ENCODE assay signal across 8 mouse cellular contexts in genomic region chr11:72134536-72135382, GRCm38 (mm10). TPM values are rescaled to one million over a fixed set of nuclear protein-coding genes. Genes with fewer than 3 reads are reported as not detected.
DNase-seq lines count a peak whose midpoint lies in the region; ATAC-seq and TF ChIP-seq lines count a peak whose summit lies in the region.

No protein-coding gene starts in this region.

- no peak for TF ChIP-seq POLR2A in cerebellum, adult 2 months (IDR thresholded peaks at IDR 0.05; ENCODE audit: borderline replicate concordance, insufficient read depth, low read length)

- no peak for TF ChIP-seq EP300 in heart, postnatal 0 days (IDR thresholded peaks at IDR 0.05; ENCODE audit: low read depth)

- H3K4me1 ChIP-seq in kidney, embryonic 14.5 days (ENCODE audit: control insufficient read depth, insufficient read depth, low read length): 0 out of 2 replicates have a peak, but pooled peaks cover 10% of the 10 kb centered on the region
- H3K4me1 ChIP-seq in cerebellum, adult 2 months (ENCODE audit: control insufficient read depth, insufficient read depth, low read length): peaks cover 32% of the 10 kb centered on the region
- H3K4me1 ChIP-seq in heart, postnatal 0 days (ENCODE audit: control insufficient read depth, insufficient read depth): peaks cover 36% of the 10 kb centered on the region
- H3K4me1 ChIP-seq in midbrain, embryonic 12.5 days: peaks cover 29% of the 10 kb centered on the region

- peak overlapping the region; percentile 99 for H3K4me2 ChIP-seq in kidney, embryonic 14.5 days (replicated peaks; ENCODE audit: low read depth, low read length)
- H3K4me2 ChIP-seq in heart, postnatal 0 days (ENCODE audit: low read depth, low read length): peak overlapping the region; percentile 95
- peak overlapping the region; percentile 99 for H3K4me2 ChIP-seq in midbrain, embryonic 12.5 days (replicated peaks)

- ATAC-seq in kidney, embryonic 14.5 days (ENCODE audit: low FRiP score, low TSS enrichment): no peak
- ATAC-seq in heart, postnatal 0 days (ENCODE audit: insufficient read depth, low read depth): no peak
- ATAC-seq in midbrain, embryonic 12.5 days (ENCODE audit: low FRiP score, low read depth): peak; percentile 14; the same call in 1 of the 2 replicates

- H3K36me3 ChIP-seq in kidney, embryonic 14.5 days (ENCODE audit: control insufficient read depth, insufficient read depth, low read length): no peaks in the 10 kb centered on the region
- H3K36me3 ChIP-seq in heart, postnatal 0 days (replicated peaks; ENCODE audit: control insufficient read depth, insufficient read depth, low read length): no peaks in the 10 kb centered on the region
- H3K36me3 ChIP-seq in midbrain, embryonic 12.5 days: no peaks in the 10 kb centered on the region

- peaks cover 45% of the 10 kb centered on the region for H3K27me3 ChIP-seq in kidney, embryonic 14.5 days (ENCODE audit: control insufficient read depth, insufficient read depth, low read length)
- H3K27me3 ChIP-seq in cerebellum, adult 2 months (ENCODE audit: control insufficient read depth, insufficient read depth, low read length): no peaks in the 10 kb centered on the region
- H3K27me3 ChIP-seq in heart, postnatal 0 days (ENCODE audit: control insufficient read depth, insufficient read depth, low read length): peaks cover 34% of the 10 kb centered on the region
- H3K27me3 ChIP-seq in midbrain, embryonic 12.5 days: peaks cover 91% of the 10 kb centered on the region

- H3K9me3 ChIP-seq in kidney, embryonic 14.5 days (ENCODE audit: control insufficient read depth, low read length): no peaks in the 10 kb centered on the region
- H3K9me3 ChIP-seq in heart, postnatal 0 days (replicated peaks; ENCODE audit: control insufficient read depth, low read length): no peaks in the 10 kb centered on the region
- H3K9me3 ChIP-seq in midbrain, embryonic 12.5 days: no peaks in the 10 kb centered on the region

- H3K9ac ChIP-seq in kidney, embryonic 14.5 days (ENCODE audit: low read depth, low read length): peak overlapping the region; percentile 69; the same call in 1 of the 2 replicates
- H3K9ac ChIP-seq in heart, postnatal 0 days (replicated peaks; ENCODE audit: low read depth, low read length): no peak overlapping the region; the same call in 1 of the 2 replicates
- peak overlapping the region; percentile 79 for H3K9ac ChIP-seq in midbrain, embryonic 12.5 days (replicated peaks)

- H3K27ac ChIP-seq in kidney, embryonic 14.5 days (ENCODE audit: low read depth, low read length): no peak overlapping the region
- peak overlapping the region; percentile 79 for H3K27ac ChIP-seq in cerebellum, adult 2 months (ENCODE audit: insufficient read depth, low read length)
- H3K27ac ChIP-seq in heart, postnatal 0 days (ENCODE audit: low read depth): no peak overlapping the region
- H3K27ac ChIP-seq in midbrain, embryonic 12.5 days (replicated peaks): no peak overlapping the region

- H3K4me3 ChIP-seq in kidney, embryonic 14.5 days (ENCODE audit: low read length): peak overlapping the region; percentile 59
- peak overlapping the region; percentile 89 for H3K4me3 ChIP-seq in cerebellum, adult 2 months (replicated peaks; ENCODE audit: insufficient read depth, low read depth, low read length)
- H3K4me3 ChIP-seq in heart, postnatal 0 days (ENCODE audit: low read depth, low read length): peak overlapping the region; percentile 61
- peak overlapping the region; percentile 75 for H3K4me3 ChIP-seq in midbrain, embryonic 12.5 days

- DNase-seq in kidney, postnatal 14 days: no peak
- DNase-seq in cerebellum, adult 2 months: peak; percentile 60 to 68
- no peak for DNase-seq in heart, postnatal 0 days (ENCODE audit: low spot score)
- no peak for DNase-seq in Muller cell, postnatal 12 days (ENCODE audit: inconsistent ontology term)
- DNase-seq in spleen, postnatal 14 days (ENCODE audit: low spot score in 2 of 2): no peak
- DNase-seq in left cerebral cortex, adult 11 months (ENCODE audit: low spot score): no peak

- WGBS in kidney, embryonic 14.5 days: 14% methylated on average over 24 of the region's 24 CpGs
- WGBS in cerebellum, adult 2 months: 11% methylated on average over 24 of the region's 24 CpGs
- WGBS in heart, postnatal 0 days: 27% methylated on average over 24 of the region's 24 CpGs
- WGBS in midbrain, embryonic 12.5 days: 14% methylated on average over 24 of the region's 24 CpGs

- TF ChIP-seq CTCF in cerebellum, adult 2 months (IDR thresholded peaks at IDR 0.05; ENCODE audit: borderline replicate concordance, insufficient read depth, low read depth, low read length): no peak
- no peak for TF ChIP-seq CTCF in heart, postnatal 0 days (IDR thresholded peaks at IDR 0.05; ENCODE audit: low read depth)

RNA-seq across cellular contexts. Expression of gene Pitpnm3, which starts 0.8 kb away (rescaled TPM):
- polyA plus RNA-seq in kidney, embryonic 14.5 days (2014; fragmentation: Nextera tagmentation; extraction: Ambion mirVana): 0.07 and 0.09 TPM in 2 replicates
- 55.9 and 62.9 TPM in 2 replicates for polyA plus RNA-seq in cerebellum, adult 2 months (2012; rRNA removed)
- 0.27 and 1.0 TPM in 2 replicates for total RNA-seq in heart, postnatal 0 days (2014; rRNA removed; ENCODE audit: low replicate concordance)
- 0.29 and 0.38 TPM in 2 replicates for polyA plus RNA-seq in heart, postnatal 0 days (2015; fragmentation: Nextera tagmentation; extraction: Ambion mirVana)
- 1.2 and 1.5 TPM in 2 replicates for polyA plus RNA-seq in midbrain, embryonic 12.5 days (2016; fragmentation: Nextera tagmentation; extraction: Ambion mirVana)

Comparison
In these comparisons a context has a peak if more than half of its experiments do, and no peak if none do; other contexts are left out.
1. DNase-seq: peak in cerebellum, adult 2 months (2 of 2); none in kidney, postnatal 14 days (single experiment), heart, postnatal 0 days (single experiment), Muller cell, postnatal 12 days (single experiment), spleen, postnatal 14 days (0 of 2) and left cerebral cortex, adult 11 months (single experiment).
2. RNA of gene Pitpnm3, which starts 0.8 kb away (polyA plus RNA-seq): 55.9 to 62.9 TPM in cerebellum, adult 2 months; 1.2 to 1.5 TPM in midbrain, embryonic 12.5 days, 0.29 to 0.38 TPM in heart, postnatal 0 days and 0.07 to 0.09 TPM in kidney, embryonic 14.5 days; every median in the first group is over 10 times any median in the second.
3. Peak in every context shown above with its lines, with median percentiles within 50 percentile points of each other: H3K4me2 ChIP-seq and H3K4me3 ChIP-seq.